Mouse (Mus musculus): ENCODE measurements around the gene St8sia4. TPM values are rescaled to one million over a fixed set of nuclear protein-coding genes. Genes with fewer than 3 reads are reported as not detected.

The St8sia4 gene
- total and polyA plus RNA-seq, 3 experiments = 0.81 to 1.3 TPM; not detected in 1

DNA sequence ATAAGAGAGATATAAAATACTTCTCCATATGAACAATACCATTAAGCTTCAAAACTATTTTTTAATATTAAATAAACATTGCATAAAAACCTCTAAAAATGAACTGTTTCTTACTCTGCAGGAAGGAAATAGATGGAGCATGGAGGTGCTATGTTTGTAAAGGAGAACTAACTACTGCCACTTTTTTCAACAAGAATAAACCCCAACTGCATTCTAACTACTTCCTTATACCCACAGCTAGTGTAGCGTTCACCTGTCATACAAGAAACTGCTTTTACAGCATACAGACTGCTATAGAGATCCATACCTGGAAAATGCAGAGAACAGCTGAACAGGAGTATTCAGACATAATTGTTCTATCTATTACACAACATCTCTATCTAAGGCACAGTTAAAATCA lies 70.5 kb downstream of the St8sia4 start:
- peak; percentile 17 for DNase-seq (ENCODE audit: low read depth, low spot score)
- Histone ChIP-seq H3K4me3 (ENCODE audit: control insufficient read depth in 1 of 2, insufficient read depth in 1 of 2, low read depth in 2 of 2, low read length in 2 of 2) (no peak overlapping the region), H3K79me2 (ENCODE audit: control insufficient read depth, insufficient read depth, low read length, poor library complexity) (no peaks in the 10 kb centered on the region), H3K27me3 (ENCODE audit: control insufficient read depth in 1 of 2, insufficient read depth in 2 of 2, low read length in 2 of 2) (no peaks in the 10 kb centered on the region), H3K27ac (ENCODE audit: control insufficient read depth, low read depth, low read length) (no peak overlapping the region), H3K4me1 (ENCODE audit: control insufficient read depth in 1 of 2, insufficient read depth in 2 of 2, low read length in 2 of 2) (peaks cover 0 to 6% of the 10 kb centered on the region in 2 experiments; a peak in 1 of 4 replicates), H3K9me3 (replicated peaks; ENCODE audit: insufficient read depth, low read length) (no peaks in the 10 kb centered on the region), H3K36me3 (ENCODE audit: control insufficient read depth in 1 of 2, insufficient read depth in 2 of 2, low read length in 2 of 2) (peaks cover 0 to 11% of the 10 kb centered on the region in 2 experiments; a peak in 2 of 4 replicates), H3K9ac (ENCODE audit: control insufficient read depth, low read depth, low read length, poor library complexity, severe bottlenecking) (no peak overlapping the region)
- TF ChIP-seq ETS1 (IDR thresholded peaks at IDR 0.05; ENCODE audit: low read depth, low read length) (no peak), CHD2 (IDR thresholded peaks at IDR 0.05; ENCODE audit: low read length) (no peak), MAFK (IDR thresholded peaks at IDR 0.05; ENCODE audit: borderline replicate concordance, low read depth, low read length) (no peak), UBTF (IDR thresholded peaks at IDR 0.05; ENCODE audit: borderline replicate concordance, insufficient read depth, low read depth, low read length) (no peak), MYC (IDR thresholded peaks at IDR 0.05; ENCODE audit: low read depth, low read length) (no peak), MYB (IDR thresholded peaks at IDR 0.05; ENCODE audit: low read depth, low read length) (no peak), NELFE (IDR thresholded peaks at IDR 0.05; ENCODE audit: low read depth, low read length) (no peak), POLR2A (IDR thresholded peaks at IDR 0.05; ENCODE audit: control insufficient read depth in 1 of 2, insufficient read depth in 1 of 2, low read depth in 1 of 2, low read length in 2 of 2, poor library complexity in 1 of 2) (no peak), SMC3 (IDR thresholded peaks at IDR 0.05; ENCODE audit: low read depth, low read length) (no peak), TBP (IDR thresholded peaks at IDR 0.05; ENCODE audit: low read depth, low read length) (no peak), CHD1 (IDR thresholded peaks at IDR 0.05; ENCODE audit: low read depth, low read length) (no peak), USF1 (IDR thresholded peaks at IDR 0.05; ENCODE audit: low read depth, low read length) (no peak), RAD21 (IDR thresholded peaks at IDR 0.05; ENCODE audit: low read depth, low read length) (no peak), EP300 (IDR thresholded peaks at IDR 0.05; ENCODE audit: low read depth in 1 of 2, low read length in 2 of 2) (no peak), ZKSCAN1 (IDR thresholded peaks at IDR 0.05; ENCODE audit: low read depth, low read length) (no peak), MEF2A (IDR thresholded peaks at IDR 0.05; ENCODE audit: extremely low read depth, insufficient replicate concordance, low read depth, low read length, poor library complexity, severe bottlenecking) (no peak), ZC3H11A (IDR thresholded peaks at IDR 0.05; ENCODE audit: low read depth, low read length) (no peak), JUND (IDR thresholded peaks at IDR 0.05; ENCODE audit: low read depth, low read length) (no peak)

DNA sequence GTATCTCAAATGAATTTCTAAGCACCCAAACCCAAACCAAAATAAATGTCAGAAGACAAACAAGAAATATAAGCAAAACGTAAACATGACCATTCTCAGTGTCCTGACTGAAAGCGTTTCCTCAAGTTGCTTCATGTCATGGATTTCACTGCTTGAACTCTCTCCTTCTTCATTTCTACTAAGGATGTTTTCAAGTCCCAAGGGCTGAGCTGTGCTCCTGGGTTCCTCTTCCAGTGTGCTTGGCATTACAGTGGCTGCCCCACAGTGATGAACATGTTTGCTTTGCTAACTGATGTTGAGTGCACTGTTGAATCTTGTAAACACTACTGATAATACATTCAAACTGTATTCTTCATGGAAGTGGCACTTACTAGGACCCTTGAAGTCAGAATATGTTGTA lies 76.3 kb downstream of the St8sia4 start:
- H3K79me2 ChIP-seq (ENCODE audit: control insufficient read depth, insufficient read depth, low read length, poor library complexity) = no peaks in the 10 kb centered on the region
- no peak overlapping the region for H3K27ac ChIP-seq (ENCODE audit: control insufficient read depth, low read depth, low read length)
- TF ChIP-seq GABPA (IDR thresholded peaks at IDR 0.05; ENCODE audit: low read depth, low read length) (no peak), NRF1 (IDR thresholded peaks at IDR 0.05; ENCODE audit: insufficient read depth, low read depth, low read length, poor library complexity, severe bottlenecking) (no peak), MXI1 (IDR thresholded peaks at IDR 0.05; ENCODE audit: low read depth, low read length) (no peak), ELF1 (IDR thresholded peaks at IDR 0.05; ENCODE audit: low read depth, low read length) (no peak), MYB (IDR thresholded peaks at IDR 0.05; ENCODE audit: low read depth, low read length) (no peak), POLR2A (IDR thresholded peaks at IDR 0.05; ENCODE audit: control insufficient read depth in 1 of 2, insufficient read depth in 1 of 2, low read depth in 1 of 2, low read length in 2 of 2, poor library complexity in 1 of 2) (no peak), USF2 (IDR thresholded peaks at IDR 0.05; ENCODE audit: borderline replicate concordance in 1 of 2, insufficient read depth in 1 of 2, low read depth in 1 of 2, low read length in 2 of 2) (no peak), MYC (IDR thresholded peaks at IDR 0.05; ENCODE audit: low read depth, low read length) (no peak), KAT2A (conservative IDR thresholded peaks at IDR 0.05; ENCODE audit: low read depth, low read length) (no peak), ZNF384 (IDR thresholded peaks at IDR 0.05; ENCODE audit: low read depth, low read length) (no peak)
- peaks cover 0 to 15% of the 10 kb centered on the region in 2 experiments; a peak in 2 of 4 replicates for H3K36me3 ChIP-seq (ENCODE audit: control insufficient read depth in 1 of 2, insufficient read depth in 2 of 2, low read length in 2 of 2)
- no peak overlapping the region for H3K9ac ChIP-seq (ENCODE audit: control insufficient read depth, low read depth, low read length, poor library complexity, severe bottlenecking)
- H3K27me3 ChIP-seq (ENCODE audit: control insufficient read depth in 1 of 2, insufficient read depth in 2 of 2, low read length in 2 of 2) = no peaks in the 10 kb centered on the region
- peaks cover 5 to 10% of the 10 kb centered on the region in 2 experiments for H3K4me1 ChIP-seq (ENCODE audit: control insufficient read depth in 1 of 2, insufficient read depth in 2 of 2, low read length in 2 of 2)
- DNase-seq (ENCODE audit: low read depth, low spot score) = peak; percentile 43
- H3K4me3 ChIP-seq (ENCODE audit: control insufficient read depth in 1 of 2, insufficient read depth in 1 of 2, low read depth in 2 of 2, low read length in 2 of 2) = no peak overlapping the region
- no peaks in the 10 kb centered on the region for H3K9me3 ChIP-seq (replicated peaks; ENCODE audit: insufficient read depth, low read length)

Data from MEL (cell line).